Mouse (Mus musculus) midbrain, embryonic 11.5 days (tissue): ENCODE results near the gene Gm15093. TPM values are rescaled to one million over a fixed set of nuclear protein-coding genes. Genes with fewer than 3 reads are reported as not detected.
"Not testable (repeated sequence)": the region's sequence is repeated elsewhere in the genome, so short reads cannot be mapped to it uniquely, and the experiment has no call there.

Experiments
- ATAC-seq: fragments of 200-750 bp; cut with Nextera tagmentation; 2 replicates; pipeline ENCODE4 v1.8.0; 2017; ENCODE audit warnings: moderate TSS enrichment, moderate library complexity; ENCODE audit not compliant: low FRiP score
- DNase-seq: peaks from one replicate; pipeline ENCODE4 v3.0.0; 2015; ENCODE audit warnings: low spot score; ENCODE audit errors: missing footprints
- H3K27ac ChIP-seq: fragments of 300-500 bp; sonication (generic); 2 replicates; pipeline ENCODE4 v1.5.1; 2014; ENCODE audit warnings: low read depth, low read length
- H3K27me3 ChIP-seq: fragments of 300-500 bp; sonication (generic); 2 replicates; pipeline ENCODE4 v1.6.1; 2014; ENCODE audit warnings: mild to moderate bottlenecking, low read length, moderate library complexity, mixed read lengths; ENCODE audit not compliant: control insufficient read depth, insufficient read depth
- H3K36me3 ChIP-seq: fragments of 300-500 bp; sonication (generic); 2 replicates; pipeline ENCODE4 v1.6.1; 2014; ENCODE audit warnings: mild to moderate bottlenecking, low read length, moderate library complexity, mixed read lengths; ENCODE audit not compliant: control insufficient read depth, insufficient read depth
- H3K4me1 ChIP-seq: fragments of 300-500 bp; sonication (generic); 2 replicates; pipeline ENCODE4 v1.6.1; 2014; ENCODE audit warnings: low read length; ENCODE audit not compliant: control insufficient read depth, insufficient read depth
- H3K4me2 ChIP-seq: fragments of 300-500 bp; sonication (generic); 2 replicates; pipeline ENCODE4 v1.6.1; 2014; ENCODE audit warnings: mild to moderate bottlenecking, moderate library complexity
- H3K4me3 ChIP-seq: fragments of 300-500 bp; sonication (generic); 2 replicates; pipeline ENCODE4 v1.5.1; 2014; ENCODE audit warnings: low read depth, low read length
- H3K9ac ChIP-seq: fragments of 300-500 bp; sonication (generic); 2 replicates; pipeline ENCODE4 v1.6.1; 2014; ENCODE audit warnings: low read length
- H3K9me3 ChIP-seq: fragments of 300-500 bp; sonication (generic); 2 replicates; pipeline ENCODE4 v1.6.1; 2016; ENCODE audit warnings: low read length; ENCODE audit not compliant: control insufficient read depth
- WGBS: fragments of 180-500 bp; shearing (Covaris S2); extraction: QIAGEN DNeasy Blood & Tissue Kit; methylation state at CpG from one replicate; pipeline ENCODE4 v1.1.7; 2014; 5-methylcytosine and 5-hydroxymethylcytosine counted together
- polyA plus RNA-seq: library from polyadenylated mRNA; unstranded; fragments of >200 nt; fragmentation: Nextera tagmentation; extraction: Ambion mirVana; gene quantifications from 2 replicates; pipeline ENCODE4 v1.2.1, GENCODE M21; 2014

Gm15093 gene
- polyA plus RNA-seq: not detected in 2 replicates

DNA sequence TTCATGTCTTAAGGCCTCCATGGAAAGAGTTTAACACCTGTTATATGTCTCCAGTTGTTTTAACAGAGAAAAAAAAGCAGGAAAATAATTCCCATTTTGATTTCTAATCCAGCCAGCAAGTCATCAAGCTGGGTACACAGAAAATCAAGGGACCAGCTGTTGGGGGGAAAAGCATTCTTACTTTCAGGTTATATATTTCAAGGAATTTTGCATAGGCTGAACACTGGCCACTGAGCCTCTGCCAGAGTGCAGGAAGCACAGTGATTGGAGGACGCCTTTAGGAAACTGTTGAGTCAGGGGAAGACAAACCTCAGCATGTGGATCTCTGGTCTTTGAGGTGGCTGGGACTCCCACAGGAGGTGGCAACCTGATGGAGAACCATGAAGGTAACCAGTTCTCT is at the start of gene Gm15093:
Gm15093 (plus strand) TSS at position 301 of the 400 bp plus-strand sequence.
- not testable (repeated sequence) for H3K4me1 ChIP-seq, ATAC-seq, H3K36me3 ChIP-seq, H3K4me2 ChIP-seq, DNase-seq, H3K4me3 ChIP-seq, H3K9me3 ChIP-seq, H3K27ac ChIP-seq, H3K9ac ChIP-seq, H3K27me3 ChIP-seq
- WGBS: no CpG with 5 or more reads among the region's 1 CpGs

Other genes with a start within 250 kb of the Gm15093 start
- not detected in 2 replicates for gene Ott, start 198.1 kb upstream of the Gm15093 start, polyA plus RNA-seq
- not detected in 2 replicates for gene Gm15085, start 175.2 kb downstream of the Gm15093 start, polyA plus RNA-seq